Mouse (Mus musculus) embryonic facial prominence, embryonic 12.5 days (tissue): ENCODE data around the gene Gm49510. TPM values are rescaled to one million over a fixed set of nuclear protein-coding genes. Genes with fewer than 3 reads are reported as not detected.

ENCODE experiments used
- ATAC-seq: fragments of 200-750 bp; cut with Nextera tagmentation; 2 replicates; pipeline ENCODE4 v1.8.0; 2017; ENCODE audit not compliant: insufficient number of reproducible peaks, insufficient read depth, low FRiP score, low TSS enrichment
- H3K27ac ChIP-seq: fragments of 300-500 bp; sonication (generic); 2 replicates; pipeline ENCODE4 v1.5.1; 2016; ENCODE audit warnings: mild to moderate bottlenecking
- H3K27me3 ChIP-seq: fragments of 300-500 bp; sonication (generic); 2 replicates; pipeline ENCODE4 v1.6.1; 2016; ENCODE audit warnings: mild to moderate bottlenecking, moderate library complexity
- H3K36me3 ChIP-seq: fragments of 300-500 bp; sonication (generic); 2 replicates; pipeline ENCODE4 v1.6.1; 2016; ENCODE audit warnings: mild to moderate bottlenecking
- H3K4me1 ChIP-seq: fragments of 300-500 bp; sonication (generic); 2 replicates; pipeline ENCODE4 v1.6.1; 2016
- H3K4me2 ChIP-seq: fragments of 300-500 bp; sonication (generic); replicated peaks from 2 replicates; pipeline ENCODE4 v1.6.1; 2016; ENCODE audit warnings: mild to moderate bottlenecking, moderate library complexity
- H3K4me3 ChIP-seq: fragments of 300-500 bp; sonication (generic); 2 replicates; pipeline ENCODE4 v1.5.1; 2016; ENCODE audit warnings: mild to moderate bottlenecking
- H3K9ac ChIP-seq: fragments of 300-500 bp; sonication (generic); 2 replicates; pipeline ENCODE4 v1.6.1; 2016; ENCODE audit warnings: mild to moderate bottlenecking, moderate library complexity
- H3K9me3 ChIP-seq: fragments of 300-500 bp; sonication (generic); 2 replicates; pipeline ENCODE4 v1.6.1; 2016; ENCODE audit warnings: mild to moderate bottlenecking, moderate library complexity
- WGBS: fragments of 180-500 bp; shearing (Covaris S2); methylation state at CpG from one replicate; pipeline ENCODE4 v1.1.7; 2016; 5-methylcytosine and 5-hydroxymethylcytosine counted together
- polyA plus RNA-seq: library from polyadenylated mRNA; unstranded; fragments of >200 nt; fragmentation: Nextera tagmentation; extraction: Ambion mirVana; gene quantifications from 2 replicates; pipeline ENCODE4 v1.2.1, GENCODE M21; 2016

Gene Gm49510
- polyA plus RNA-seq = 0.29 and 1.4 TPM in 2 replicates

DNA sequence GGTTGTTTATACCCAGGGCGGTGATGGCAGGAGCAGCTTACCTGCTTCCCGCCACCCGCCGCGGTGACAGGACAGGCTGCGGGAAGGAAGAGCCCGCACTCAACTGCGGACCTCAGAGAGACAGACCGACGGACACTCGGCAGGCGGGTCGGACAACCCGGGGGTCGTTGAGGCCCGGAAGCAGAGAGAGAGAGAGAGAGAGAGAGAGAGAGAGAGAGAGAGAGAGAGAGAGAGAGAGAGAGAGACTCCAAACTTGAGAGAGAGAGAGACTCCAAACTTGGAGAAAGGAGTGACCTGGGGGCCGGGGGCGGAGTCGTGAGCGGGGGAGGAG, at the start of gene Gm49510:
Gene Gm49510, plus strand, starts transcription at position 259 of the 331 bp plus-strand sequence.
- Histone ChIP-seq H3K9ac (peak within 1 kb of the TSS; percentile 80), H3K27me3 (no peaks in the 10 kb centered on the region), H3K27ac (peak within 1 kb of the TSS; percentile 78), H3K4me2 (peak within 1 kb of the TSS; percentile 81), H3K4me3 (peak within 1 kb of the TSS; percentile 75), H3K4me1 (peaks cover 33% of the 10 kb centered on the region), H3K9me3 (no peaks in the 10 kb centered on the region), H3K36me3 (peaks cover 24% of the 10 kb centered on the region)
- WGBS = 3% methylated on average over 20 of the region's 20 CpGs
- no peak for ATAC-seq

DNA sequence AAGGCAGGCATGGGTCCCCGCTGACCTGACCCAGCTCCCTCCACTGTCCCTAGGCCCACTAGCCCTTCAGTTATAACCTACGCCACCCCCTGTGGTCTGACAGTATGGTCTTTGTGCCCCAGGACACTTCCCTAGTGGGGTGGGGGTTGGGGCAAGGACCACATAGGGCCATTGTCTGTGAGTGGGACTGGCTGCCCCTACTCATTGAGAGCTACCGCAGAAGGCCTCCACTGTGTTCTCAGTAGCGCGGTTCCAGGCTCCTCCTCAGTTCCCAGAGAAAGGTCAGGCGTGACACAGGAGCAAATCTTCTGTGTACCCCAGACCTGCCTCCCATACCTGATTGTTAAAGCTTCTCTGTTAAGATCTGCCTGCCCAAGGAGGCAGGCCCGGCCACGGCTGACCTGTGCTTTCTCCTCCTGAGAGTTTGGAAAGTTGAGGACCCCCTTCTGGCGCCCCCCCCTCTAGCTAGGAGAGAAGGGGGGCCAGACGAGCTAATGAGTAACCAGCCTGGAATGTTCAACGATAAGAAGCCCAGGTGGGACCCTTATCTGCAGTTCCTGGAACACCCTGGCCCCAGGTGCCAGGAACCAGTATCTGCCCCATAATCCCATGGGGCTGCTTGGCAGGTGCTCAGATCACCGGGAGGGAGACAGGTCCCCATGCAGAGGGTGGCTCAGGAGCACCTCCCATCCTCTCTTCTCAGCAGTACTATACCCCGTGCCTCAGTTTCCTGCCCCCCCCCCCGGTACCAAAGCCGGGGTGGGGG, 49.2 kb upstream of the Gm49510 start:
- WGBS = 60% methylated on average over 15 of the region's 15 CpGs
- Histone ChIP-seq H3K27ac (no peak overlapping the region), H3K27me3 (no peaks in the 10 kb centered on the region), H3K4me3 (no peak overlapping the region), H3K9me3 (no peaks in the 10 kb centered on the region), H3K36me3 (no peaks in the 10 kb centered on the region), H3K4me1 (peaks cover 9% of the 10 kb centered on the region), H3K4me2 (no peak overlapping the region), H3K9ac (no peak overlapping the region)
- no peak for ATAC-seq

DNA sequence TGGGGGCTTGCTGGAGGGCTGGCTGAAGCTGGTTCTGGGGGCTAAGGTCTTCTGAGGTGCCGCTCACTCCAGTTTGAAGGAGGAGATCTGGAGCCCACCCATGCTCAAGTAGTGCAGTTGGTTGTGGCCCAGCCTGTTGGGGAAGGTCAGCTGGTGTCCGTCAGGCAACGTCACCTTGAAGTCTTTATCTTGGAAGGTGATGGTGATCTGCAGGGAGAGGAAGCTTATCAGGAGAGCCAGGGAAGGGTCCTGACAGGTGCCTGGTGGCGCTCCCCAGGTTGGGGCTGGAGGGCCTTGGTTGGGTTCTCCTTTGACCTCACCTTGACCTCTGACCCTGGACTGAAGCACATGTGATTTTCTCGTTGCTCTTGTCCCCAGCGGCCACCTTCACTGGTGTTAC, 48.5 kb upstream of the Gm49510 start:
- 0 out of 2 replicates have a peak, but pooled peaks cover 4% of the 10 kb centered on the region for H3K4me1 ChIP-seq
- H3K27ac ChIP-seq = no peak overlapping the region
- no peak overlapping the region for H3K4me2 ChIP-seq
- no peak for ATAC-seq
- H3K9me3 ChIP-seq = no peaks in the 10 kb centered on the region
- no peaks in the 10 kb centered on the region for H3K27me3 ChIP-seq
- no peak overlapping the region for H3K4me3 ChIP-seq
- 66% methylated on average over 6 of the region's 6 CpGs for WGBS
- H3K36me3 ChIP-seq = no peaks in the 10 kb centered on the region
- no peak overlapping the region for H3K9ac ChIP-seq

DNA sequence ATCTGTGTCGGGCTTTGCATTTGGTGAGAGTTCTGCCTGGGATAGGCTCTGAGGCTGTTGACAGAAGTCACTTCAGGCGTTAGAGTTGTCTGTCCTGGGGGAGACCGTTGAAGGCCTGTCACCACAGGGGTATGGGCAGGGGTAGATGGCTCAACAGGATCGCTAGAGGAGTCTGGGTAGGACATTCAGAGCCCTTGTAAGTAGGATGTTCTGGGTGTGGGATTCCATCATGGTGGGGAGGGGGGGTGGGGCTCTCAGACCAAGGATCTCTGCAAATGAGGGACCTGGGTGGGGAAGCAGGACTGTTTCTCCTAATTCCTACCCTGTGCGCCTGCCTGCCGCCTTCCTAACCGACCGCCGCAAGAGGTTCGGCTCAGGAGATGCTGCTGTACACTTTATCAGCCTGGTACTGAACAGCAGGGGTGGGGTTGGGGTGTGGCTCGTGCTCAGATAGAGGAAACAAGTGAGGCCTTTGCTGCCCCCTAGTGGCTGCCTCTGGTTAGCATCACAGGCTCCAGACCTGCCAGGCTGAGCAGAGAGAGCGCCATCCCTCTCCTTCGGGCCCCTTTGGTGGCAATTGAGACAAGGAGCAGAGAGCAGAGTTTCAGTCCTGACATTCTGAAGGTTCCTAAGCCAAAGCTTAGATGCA, 47.8 kb upstream of the Gm49510 start:
- Histone ChIP-seq H3K27me3 (no peaks in the 10 kb centered on the region), H3K9ac (no peak overlapping the region), H3K27ac (no peak overlapping the region), H3K4me2 (no peak overlapping the region), H3K4me1 (0 out of 2 replicates have a peak, but pooled peaks cover 4% of the 10 kb centered on the region), H3K36me3 (no peaks in the 10 kb centered on the region), H3K9me3 (no peaks in the 10 kb centered on the region), H3K4me3 (no peak overlapping the region)
- peak; percentile 67; the same call in 1 of the 2 replicates for ATAC-seq
- WGBS = 10% methylated on average over 13 of the region's 13 CpGs

DNA sequence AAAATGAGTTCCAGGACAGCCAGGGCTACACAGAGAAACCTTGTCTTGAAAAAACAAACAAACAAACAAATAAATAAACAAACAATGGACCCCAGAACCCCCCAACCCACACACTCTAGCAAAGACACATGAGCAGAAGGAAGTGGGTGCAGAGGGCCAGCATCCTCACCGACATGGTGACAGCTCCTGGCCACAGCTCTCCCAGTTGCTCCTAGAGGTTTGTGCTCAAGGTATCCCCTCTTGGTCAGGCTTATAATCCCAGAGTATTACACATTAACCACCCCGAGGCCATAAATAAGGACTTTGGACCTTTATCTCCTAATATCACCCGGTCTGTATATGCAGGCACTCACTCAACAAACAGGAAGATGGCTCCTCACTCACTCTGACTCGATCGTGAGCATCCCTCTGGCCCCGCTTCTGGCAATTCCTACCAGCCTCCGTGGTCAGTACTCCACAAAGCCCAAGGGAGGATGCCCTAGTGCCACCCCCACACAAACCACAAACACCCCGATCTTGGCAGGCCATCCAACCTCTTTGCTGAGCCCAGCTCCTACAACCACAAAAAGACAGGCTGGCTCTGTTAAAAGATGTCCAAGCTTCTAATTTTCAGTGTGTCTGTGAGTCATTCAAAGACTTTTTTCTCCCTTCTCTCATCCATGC, 44.0 kb upstream of the Gm49510 start, which contains the start of gene Lgals2:
Gene Lgals2, minus strand, starts transcription at position 227 of the 663 bp plus-strand sequence.
- no peaks in the 10 kb centered on the region for H3K9me3 ChIP-seq
- no peak within 1 kb of the TSS for H3K4me2 ChIP-seq
- H3K4me3 ChIP-seq = no peak within 1 kb of the TSS
- WGBS = 74% methylated on average over 8 of the region's 8 CpGs
- no peaks in the 10 kb centered on the region for H3K27me3 ChIP-seq
- no peak within 1 kb of the TSS for H3K9ac ChIP-seq
- H3K36me3 ChIP-seq = no peaks in the 10 kb centered on the region
- H3K27ac ChIP-seq = no peak within 1 kb of the TSS
- ATAC-seq = no peak
- 0 out of 2 replicates have a peak, but pooled peaks cover 4% of the 10 kb centered on the region for H3K4me1 ChIP-seq

DNA sequence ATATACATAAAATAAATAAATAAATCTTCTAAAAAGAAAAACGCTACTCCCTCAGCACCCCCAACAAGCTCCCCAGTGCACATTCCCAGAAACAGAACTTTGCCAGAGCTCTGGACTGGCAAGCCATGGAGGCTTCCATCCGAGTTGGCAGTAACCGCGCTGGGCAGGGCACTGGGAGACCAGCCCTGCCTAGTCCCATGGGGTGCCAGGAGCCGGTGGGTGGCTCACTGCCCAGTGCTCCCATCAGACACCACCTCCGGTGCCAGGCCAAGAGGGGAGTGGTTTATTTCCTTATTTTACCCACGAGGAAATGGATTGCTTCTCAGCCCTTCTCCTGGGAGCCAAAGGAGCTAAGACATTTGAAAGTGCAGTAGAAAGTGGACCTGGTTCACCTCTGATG, 42.5 kb upstream of the Gm49510 start:
- no peaks in the 10 kb centered on the region for H3K4me1 ChIP-seq
- H3K9ac ChIP-seq = no peak overlapping the region
- H3K4me2 ChIP-seq = no peak overlapping the region
- no peak for ATAC-seq
- H3K36me3 ChIP-seq = no peaks in the 10 kb centered on the region
- no peak overlapping the region for H3K27ac ChIP-seq
- no peaks in the 10 kb centered on the region for H3K9me3 ChIP-seq
- no peaks in the 10 kb centered on the region for H3K27me3 ChIP-seq
- WGBS = 82% methylated on average over 7 of the region's 7 CpGs
- no peak overlapping the region for H3K4me3 ChIP-seq

DNA sequence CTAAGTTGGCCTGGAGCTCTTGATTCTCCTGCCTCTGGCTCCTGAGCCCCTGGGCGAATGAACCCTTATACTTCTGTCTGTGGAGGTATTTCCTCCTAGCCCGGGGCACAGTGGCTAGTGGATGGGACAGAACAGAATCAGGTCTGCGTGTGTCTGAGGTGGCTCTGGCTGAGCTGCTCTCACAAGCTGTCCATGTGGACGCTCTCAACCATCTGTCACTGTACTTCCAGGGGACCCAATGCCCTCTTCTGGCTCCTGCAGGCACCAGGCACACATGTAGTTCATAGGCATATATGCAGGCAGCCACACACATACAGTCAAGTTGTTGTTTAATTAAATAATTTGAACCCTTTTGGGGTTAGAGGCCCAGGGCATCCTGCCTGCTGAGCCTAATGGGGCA, 40.2 kb upstream of the Gm49510 start:
- Histone ChIP-seq H3K9me3 (no peaks in the 10 kb centered on the region), H3K36me3 (no peaks in the 10 kb centered on the region), H3K9ac (no peak overlapping the region), H3K4me2 (no peak overlapping the region), H3K27ac (no peak overlapping the region), H3K4me1 (0 out of 2 replicates have a peak, but pooled peaks cover 3% of the 10 kb centered on the region), H3K27me3 (no peaks in the 10 kb centered on the region), H3K4me3 (no peak overlapping the region)
- WGBS = 72% methylated on average over 4 of the region's 4 CpGs
- ATAC-seq = no peak

DNA sequence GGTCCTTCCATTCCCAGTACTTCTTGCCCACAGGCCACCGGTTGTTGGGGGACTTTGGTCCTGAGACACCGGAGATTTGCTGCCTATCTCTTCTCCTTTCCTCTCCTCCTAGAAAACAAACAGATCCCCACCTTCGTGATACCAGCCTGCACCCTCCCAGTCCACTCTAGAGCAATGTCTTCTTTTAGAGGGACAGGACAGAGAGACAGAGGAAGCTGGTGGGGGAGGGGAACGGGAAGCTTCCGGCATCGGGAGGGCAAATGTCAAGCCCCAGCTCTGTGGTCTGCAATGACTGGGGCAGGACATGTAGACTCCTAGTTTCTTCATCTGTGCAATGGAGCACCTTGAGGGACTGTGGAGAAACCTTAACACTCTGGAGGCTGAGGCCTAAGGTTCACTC, 39.8 kb upstream of the Gm49510 start:
- H3K9me3 ChIP-seq = no peaks in the 10 kb centered on the region
- no peak for ATAC-seq
- no peak overlapping the region for H3K4me2 ChIP-seq
- H3K27ac ChIP-seq = no peak overlapping the region
- 0 out of 2 replicates have a peak, but pooled peaks cover 3% of the 10 kb centered on the region for H3K4me1 ChIP-seq
- H3K9ac ChIP-seq = no peak overlapping the region
- no peaks in the 10 kb centered on the region for H3K36me3 ChIP-seq
- H3K27me3 ChIP-seq = no peaks in the 10 kb centered on the region
- 59% methylated on average over 6 of the region's 6 CpGs for WGBS
- H3K4me3 ChIP-seq = no peak overlapping the region

DNA sequence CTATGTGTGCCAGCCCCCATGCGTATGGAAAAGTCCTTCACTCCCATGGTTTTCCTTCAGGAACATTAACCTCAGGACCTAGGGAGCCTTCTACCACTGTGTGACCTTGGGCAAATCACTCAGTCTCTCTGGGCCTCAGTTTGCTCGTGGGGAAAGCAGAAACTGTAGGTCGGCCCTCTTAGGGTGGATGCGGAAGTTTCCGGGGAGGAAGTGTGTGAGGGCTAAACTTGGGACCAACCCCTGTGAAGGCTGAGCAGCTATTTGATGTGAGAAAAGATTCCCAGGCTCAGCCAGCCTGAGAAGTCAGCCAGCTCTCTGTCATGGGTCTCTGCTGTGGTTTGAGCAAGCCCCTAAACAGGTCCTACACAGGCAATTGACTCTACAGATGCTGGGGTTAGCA, 37.2 kb upstream of the Gm49510 start:
- no peak overlapping the region for H3K27ac ChIP-seq
- no peak overlapping the region for H3K4me2 ChIP-seq
- H3K9ac ChIP-seq = no peak overlapping the region
- H3K9me3 ChIP-seq = no peaks in the 10 kb centered on the region
- WGBS = 86% methylated on average over 5 of the region's 5 CpGs
- H3K4me1 ChIP-seq = 0 out of 2 replicates have a peak, but pooled peaks cover 3% of the 10 kb centered on the region
- no peaks in the 10 kb centered on the region for H3K27me3 ChIP-seq
- ATAC-seq = no peak
- H3K4me3 ChIP-seq = no peak overlapping the region
- no peaks in the 10 kb centered on the region for H3K36me3 ChIP-seq

DNA sequence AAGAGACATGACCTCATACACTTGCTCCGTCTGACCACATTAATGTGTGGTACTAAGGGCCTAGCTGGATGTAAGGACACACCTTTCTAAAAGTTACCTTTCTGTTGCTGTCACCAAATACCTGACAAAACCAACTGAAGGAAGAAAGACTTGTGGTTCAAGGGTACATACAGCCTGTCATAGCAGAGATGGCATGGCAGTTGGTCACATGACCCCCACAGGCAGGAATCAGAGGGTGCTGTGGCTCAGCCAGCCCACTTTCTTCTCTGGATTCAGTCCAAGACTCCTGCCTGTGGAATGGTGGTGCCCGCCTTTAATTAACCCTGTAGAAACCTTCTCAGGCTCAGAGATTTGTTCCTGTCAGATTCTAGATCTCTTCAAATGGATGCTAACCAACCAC, 36.3 kb upstream of the Gm49510 start:
- 0 out of 2 replicates have a peak, but pooled peaks cover 3% of the 10 kb centered on the region for H3K4me1 ChIP-seq
- H3K36me3 ChIP-seq = no peaks in the 10 kb centered on the region
- no peak overlapping the region for H3K27ac ChIP-seq
- no peak overlapping the region for H3K9ac ChIP-seq
- H3K27me3 ChIP-seq = no peaks in the 10 kb centered on the region
- no peak for ATAC-seq
- WGBS = 74% methylated on average over 2 of the region's 2 CpGs
- H3K4me2 ChIP-seq = no peak overlapping the region
- H3K4me3 ChIP-seq = no peak overlapping the region
- H3K9me3 ChIP-seq = no peaks in the 10 kb centered on the region

DNA sequence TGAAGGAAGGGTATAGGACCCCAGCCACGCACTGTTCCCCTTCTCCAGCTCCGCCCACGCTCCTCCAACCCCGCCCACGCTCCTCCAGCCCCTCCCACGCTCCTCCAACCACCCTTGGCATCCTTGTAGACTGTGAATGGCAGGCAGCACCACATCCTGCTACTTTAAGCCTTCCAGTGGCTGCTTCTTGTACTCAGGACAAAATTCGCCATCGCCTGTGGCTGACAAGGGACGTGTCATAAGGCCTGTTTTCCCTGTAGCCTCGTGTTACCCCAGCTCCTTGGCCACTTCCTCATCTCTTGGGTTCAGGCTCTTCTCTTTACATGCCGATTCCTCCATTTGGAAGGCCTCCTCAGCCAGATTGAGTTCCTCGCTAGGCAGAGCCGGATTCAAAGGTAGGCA, 35.6 kb upstream of the Gm49510 start:
- Histone ChIP-seq H3K27ac (no peak overlapping the region), H3K27me3 (no peaks in the 10 kb centered on the region), H3K9ac (no peak overlapping the region), H3K4me1 (peaks cover 6% of the 10 kb centered on the region; the same call in 1 of the 2 replicates), H3K9me3 (no peaks in the 10 kb centered on the region), H3K4me2 (no peak overlapping the region), H3K36me3 (no peaks in the 10 kb centered on the region), H3K4me3 (no peak overlapping the region)
- WGBS = 38% methylated on average over 13 of the region's 13 CpGs
- ATAC-seq = no peak
